Mouse (Mus musculus) T-cell, adult 2 months (primary cell): Measurements from ENCODE around the gene Prelid1.

ENCODE experiments used
- DNase-seq: peaks from one replicate; pipeline ENCODE4 v3.0.0; 2022; ENCODE audit warnings: low spot score

Gene Prelid1

DNA sequence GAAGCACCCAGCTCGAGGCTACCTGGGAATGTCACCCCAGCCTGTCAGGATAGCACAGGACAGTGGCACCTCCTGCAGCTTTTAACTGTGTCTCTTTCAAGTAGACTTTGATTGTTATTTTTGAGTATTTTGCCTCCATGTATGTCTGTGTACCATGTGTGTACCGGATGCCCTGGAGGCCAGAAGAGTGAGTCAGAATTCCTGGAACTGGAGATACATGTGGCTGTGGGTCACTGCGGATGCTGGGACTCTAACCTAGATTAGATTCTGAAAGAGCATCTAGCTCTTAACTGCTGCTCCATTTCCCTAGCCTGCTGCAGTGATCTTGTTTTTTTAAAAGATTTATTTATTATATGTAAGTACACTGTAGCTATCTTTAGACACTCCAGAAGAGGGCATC is 12.0 kb downstream of the Prelid1 start:
- DNase-seq = no peak

DNA sequence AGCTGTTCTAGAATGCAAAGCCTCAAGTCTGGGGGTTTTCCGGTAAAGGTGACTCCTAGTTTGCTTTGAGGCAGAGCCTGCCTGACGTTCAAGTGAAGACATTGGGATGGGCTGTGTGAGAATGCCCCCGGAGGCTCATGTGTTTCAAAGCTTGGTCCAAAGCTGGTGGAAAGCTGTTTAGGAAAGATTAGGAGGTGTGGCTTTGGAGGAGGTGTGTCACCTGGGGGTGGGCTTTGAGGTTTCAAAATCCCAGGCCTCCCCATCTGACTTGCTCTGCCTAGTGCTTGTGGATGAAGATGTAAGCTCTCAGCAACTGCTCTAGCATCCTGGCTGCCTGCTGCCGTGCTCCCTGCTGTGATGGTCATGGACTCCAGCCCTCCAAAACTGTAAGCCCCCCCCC is 15.4 kb downstream of the Prelid1 start:
- DNase-seq = no peak

- DNase-seq = no peak
Observed at GRCm38 (mm10) chr13:55337341-55337975, 17.2 kb downstream of the Prelid1 start.

DNA sequence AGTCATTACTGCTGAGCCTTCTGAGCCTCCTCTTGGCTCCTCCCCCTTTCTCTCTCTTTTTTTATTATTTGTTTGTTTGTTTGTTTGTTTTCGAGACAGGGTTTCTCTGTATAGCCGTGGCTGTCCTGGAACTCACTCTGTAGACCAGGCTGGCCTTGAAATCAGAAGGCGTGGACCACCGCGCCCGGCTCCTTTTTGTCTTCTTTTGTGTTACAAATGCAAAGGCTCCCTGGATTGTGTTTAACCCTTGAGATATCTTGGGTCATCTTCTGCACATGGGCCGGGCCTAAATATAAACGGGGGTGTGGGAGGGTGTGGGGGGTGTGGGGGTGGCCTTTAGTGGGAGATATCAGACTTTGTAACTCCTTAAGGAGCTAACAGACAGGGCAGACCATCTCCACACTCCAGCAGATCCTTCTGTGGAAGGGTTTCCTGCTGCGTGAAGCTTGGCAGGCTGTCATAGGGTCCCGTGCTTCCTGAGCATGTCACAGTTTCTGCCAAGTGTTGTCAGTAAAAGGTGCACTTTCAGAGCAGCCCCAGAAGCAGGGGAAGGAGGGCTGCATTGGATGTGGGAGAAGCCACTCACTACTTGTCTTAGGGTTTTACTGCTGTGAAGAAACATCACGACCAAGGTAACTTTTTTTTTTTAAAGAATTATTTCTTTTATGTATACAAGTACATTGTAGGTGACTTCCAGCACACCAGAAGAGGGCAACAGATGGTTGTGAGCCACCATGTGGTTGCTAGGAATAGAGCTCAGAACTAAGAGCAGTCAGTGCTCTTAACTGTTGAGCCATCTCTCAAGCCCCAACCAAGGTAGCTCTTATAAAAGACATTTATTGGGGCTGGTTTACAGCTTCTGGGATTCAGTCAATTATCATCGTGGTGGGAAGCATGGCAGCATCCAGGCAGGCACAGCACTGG is 18.1 kb downstream of the Prelid1 start:
- no peak for DNase-seq

DNA sequence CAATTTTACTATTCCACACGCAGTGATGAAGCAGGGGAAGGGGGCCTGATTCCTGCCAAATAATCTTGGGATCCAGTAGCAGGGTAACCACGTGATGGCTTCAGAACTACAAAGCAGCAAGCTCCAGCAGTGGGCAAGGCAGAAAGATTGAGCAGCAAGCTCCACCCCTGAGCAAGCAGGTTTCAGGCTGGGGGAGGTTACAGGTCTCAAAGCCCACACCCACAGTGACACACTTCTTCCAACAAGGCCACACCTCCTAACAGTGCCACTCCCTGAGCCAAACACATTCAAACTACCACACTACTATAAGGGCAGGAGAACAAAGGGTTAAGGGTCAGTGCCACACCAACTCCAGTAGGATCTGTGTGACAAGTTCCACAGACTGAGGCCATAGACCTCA is 19.0 kb downstream of the Prelid1 start:
- no peak for DNase-seq

DNA sequence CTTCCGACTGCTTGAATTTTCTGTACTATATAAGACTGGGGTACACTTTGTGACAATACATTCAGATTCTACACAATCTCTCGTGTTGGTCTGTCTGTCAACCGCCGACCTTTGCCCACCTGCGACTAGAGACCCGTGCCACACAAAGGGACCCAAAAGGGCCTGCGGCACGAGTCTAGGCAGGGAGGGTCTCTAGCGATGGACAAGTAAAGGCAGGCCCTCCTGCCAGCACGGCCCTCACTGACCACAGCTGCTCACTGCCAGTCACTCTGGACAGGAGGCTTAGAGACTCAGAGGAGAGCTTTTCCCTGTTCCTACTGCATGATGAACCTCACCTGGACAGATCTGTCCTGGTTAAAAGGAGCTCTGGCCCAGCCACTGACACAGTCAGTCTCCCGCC is 22.2 kb downstream of the Prelid1 start:
- DNase-seq = no peak

GRCm38 (mm10) chr13:55344286-55344685 is 24.0 kb downstream of the Prelid1 start:
- DNase-seq = no peak

- DNase-seq = no peak
Observed at GRCm38 (mm10) chr13:55346745-55347144, 26.4 kb downstream of the Prelid1 start.

- no peak for DNase-seq
Observed at GRCm38 (mm10) chr13:55361145-55361544, 40.8 kb downstream of the Prelid1 start.

GRCm38 (mm10) chr13:55361974-55362452 is 41.7 kb downstream of the Prelid1 start:
- DNase-seq = peak; percentile 33

- peak; percentile 93 for DNase-seq
Observed at GRCm38 (mm10) chr13:55362453-55363060, 42.3 kb downstream of the Prelid1 start, which contains the start of gene Lman2. Gene Lman2 (minus strand): TSS chr13:55362783.

- no peak for DNase-seq
Observed at GRCm38 (mm10) chr13:55368401-55368800, 48.1 kb downstream of the Prelid1 start.

DNA sequence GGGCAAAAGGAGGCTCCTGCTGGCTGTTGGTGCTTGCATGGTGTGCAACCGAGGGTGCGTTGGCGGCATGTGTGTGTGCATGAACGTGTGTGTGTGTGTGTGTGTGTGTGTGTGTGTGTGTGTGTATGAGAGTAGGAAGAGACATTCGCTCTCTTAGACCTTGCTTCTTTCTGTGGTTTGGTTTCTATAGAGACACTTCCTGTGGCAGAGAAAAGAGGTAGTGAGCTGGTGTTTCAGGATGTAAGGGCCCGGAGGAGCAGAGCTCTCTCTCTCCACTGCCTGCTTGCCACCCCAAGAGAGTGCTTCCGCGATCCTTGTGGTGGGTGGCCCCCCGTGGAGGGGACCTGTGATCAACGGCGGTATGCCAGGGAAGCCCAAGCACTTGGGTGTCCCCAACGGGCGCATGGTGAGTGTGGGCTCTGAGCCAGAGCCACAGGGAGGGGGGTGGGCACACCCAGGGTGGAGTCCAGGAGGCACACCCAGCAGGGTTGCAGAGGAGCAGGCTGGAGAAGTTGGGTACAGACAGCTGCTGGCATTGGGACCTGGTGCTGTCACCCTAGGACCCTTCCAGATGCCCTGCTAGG is 49.3 kb downstream of the Prelid1 start, which contains the start of gene Rgs14:
Gene Rgs14, plus strand, starts transcription at position 202 of the 584 bp plus-strand sequence.
- DNase-seq = peak; percentile 79

DNA sequence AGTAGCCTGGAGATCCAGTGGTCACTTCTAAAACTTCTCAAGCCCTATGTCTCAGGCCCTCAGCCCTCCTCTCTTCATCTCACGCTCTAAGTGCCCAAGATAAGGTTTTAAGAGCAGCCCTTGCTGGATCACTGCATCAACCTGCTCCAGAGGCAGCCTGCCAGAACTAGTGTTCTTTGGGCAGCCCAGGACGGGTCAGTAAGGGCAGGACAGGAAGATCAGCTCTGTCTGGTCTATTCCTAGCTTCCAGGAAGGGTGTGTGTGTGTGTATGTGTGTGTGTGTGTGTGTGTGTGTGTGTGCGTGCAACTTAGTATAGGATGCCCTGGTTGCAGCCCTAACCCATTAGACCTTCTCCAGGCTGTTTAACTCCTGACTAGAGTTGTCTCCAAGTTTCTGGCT is 49.9 kb downstream of the Prelid1 start:
- DNase-seq = no peak

- no peak for DNase-seq
Observed at GRCm38 (mm10) chr13:55371007-55371681, 50.8 kb downstream of the Prelid1 start.

DNA sequence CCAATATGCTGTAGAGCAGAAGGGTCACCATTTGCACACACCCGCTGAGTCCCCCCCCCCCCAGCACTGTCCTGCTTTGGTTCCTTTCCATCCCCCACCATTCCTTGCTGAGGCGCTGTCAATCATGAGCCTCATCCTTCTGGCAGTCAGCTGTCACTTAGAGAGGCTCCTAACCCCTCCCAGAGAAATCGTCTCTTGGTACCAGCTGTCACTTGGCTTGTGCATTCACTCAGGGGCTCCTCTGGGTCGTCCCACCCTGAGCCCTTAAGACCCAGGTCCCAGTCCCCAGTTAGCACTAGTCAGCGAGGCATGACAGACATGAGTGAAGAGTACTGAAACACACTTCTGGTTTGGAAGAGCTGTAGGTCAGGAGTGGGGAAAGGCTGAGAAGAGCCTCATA is 51.4 kb downstream of the Prelid1 start:
- DNase-seq = no peak

DNA sequence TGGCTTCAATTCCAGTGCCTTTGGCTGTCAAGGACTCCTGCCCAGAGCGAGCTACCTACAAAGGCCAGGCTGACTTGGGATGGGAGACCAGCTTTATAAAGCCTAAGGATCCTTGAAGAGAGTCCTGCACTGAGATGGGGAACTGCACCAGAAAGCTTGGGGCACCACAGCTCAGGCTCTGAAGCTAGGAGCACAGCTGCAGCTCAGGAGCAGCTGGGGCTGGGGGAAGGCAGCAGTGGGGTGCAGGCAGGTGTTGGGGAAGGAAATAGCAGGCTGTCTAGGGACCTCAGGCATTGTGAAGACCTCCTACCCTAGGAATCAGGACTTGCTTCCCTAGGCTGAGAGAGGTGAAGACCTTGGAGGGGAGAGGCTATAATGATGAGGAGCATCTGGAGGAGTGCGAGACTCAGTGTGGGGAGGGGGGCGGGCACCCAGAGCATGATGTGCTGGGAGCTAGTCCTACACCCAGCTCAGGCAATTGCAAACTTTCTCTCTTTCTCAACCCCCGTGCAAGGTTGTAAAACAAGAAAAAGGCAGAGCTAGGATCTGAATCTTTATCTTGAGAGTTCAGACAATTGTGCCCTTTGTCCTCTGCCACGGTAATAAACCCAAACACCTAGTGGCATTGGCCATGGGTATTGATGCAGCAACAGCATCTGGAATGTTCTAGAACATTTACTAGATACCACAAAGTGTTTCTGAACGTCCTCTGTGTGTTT is 54.1 kb downstream of the Prelid1 start:
- no peak for DNase-seq
